Mouse (Mus musculus) MEL-GATA-1-ER (cell line): ENCODE data around the gene Pdcd4.
"Not testable (repeated sequence)": the region's sequence is repeated elsewhere in the genome, so short reads cannot be mapped to it uniquely, and the experiment has no call there.

Experiments used
- DNase-seq: peaks from one replicate; pipeline ENCODE4 v3.0.0-alpha.2; 2012; ENCODE audit warnings: low read depth; ENCODE audit errors: extremely low read depth

Gene Pdcd4

GRCm38 (mm10) chr19:53899941-53900610 is 8.0 kb downstream of the Pdcd4 start:
- no peak for DNase-seq

- DNase-seq = peak; percentile 27
Observed at GRCm38 (mm10) chr19:53901931-53902738, 10.1 kb downstream of the Pdcd4 start.

GRCm38 (mm10) chr19:53902739-53903487 is 10.9 kb downstream of the Pdcd4 start:
- peak; percentile 93 for DNase-seq

GRCm38 (mm10) chr19:53903507-53904321 is 11.7 kb downstream of the Pdcd4 start:
- peak; percentile 67 for DNase-seq

- DNase-seq = peak; percentile 36
Observed at GRCm38 (mm10) chr19:53904833-53905480, 12.9 kb downstream of the Pdcd4 start.

GRCm38 (mm10) chr19:53906033-53906702 is 14.1 kb downstream of the Pdcd4 start:
- DNase-seq = peak; percentile 57

- DNase-seq = not testable (repeated sequence)
Observed at GRCm38 (mm10) chr19:53906703-53907070, 14.7 kb downstream of the Pdcd4 start.

- no peak for DNase-seq
Observed at GRCm38 (mm10) chr19:53914950-53915349, 22.9 kb downstream of the Pdcd4 start.

GRCm38 (mm10) chr19:53919541-53919940 is 27.5 kb downstream of the Pdcd4 start:
- no peak for DNase-seq

GRCm38 (mm10) chr19:53921996-53922395 is 30.0 kb downstream of the Pdcd4 start:
- not testable (repeated sequence) for DNase-seq

GRCm38 (mm10) chr19:53925338-53925751 is 33.3 kb downstream of the Pdcd4 start:
- peak; percentile 68 for DNase-seq

GRCm38 (mm10) chr19:53926705-53927104 is 34.7 kb downstream of the Pdcd4 start:
- no peak for DNase-seq

GRCm38 (mm10) chr19:53929218-53929617 is 37.2 kb downstream of the Pdcd4 start:
- DNase-seq = peak; percentile 59

- DNase-seq = no peak
Observed at GRCm38 (mm10) chr19:53933050-53933449, 41.0 kb downstream of the Pdcd4 start.

GRCm38 (mm10) chr19:53934046-53934445 is 42.0 kb downstream of the Pdcd4 start:
- DNase-seq = no peak

- DNase-seq = no peak
Observed at GRCm38 (mm10) chr19:53939467-53939866, 47.4 kb downstream of the Pdcd4 start.

- DNase-seq = no peak
Observed at GRCm38 (mm10) chr19:53941139-53941538, 49.1 kb downstream of the Pdcd4 start.

GRCm38 (mm10) chr19:53942342-53942741 is 50.3 kb downstream of the Pdcd4 start:
- DNase-seq = no peak

GRCm38 (mm10) chr19:53943802-53944785 is 52.1 kb downstream of the Pdcd4 start, which contains the start of the genes Shoc2 and Bbip1:
Shoc2 (plus strand) TSS chr19:53944306.
Bbip1 (minus strand) TSS chr19:53944627.
- DNase-seq = peak; percentile 99
